Mouse (Mus musculus) stomach, postnatal 0 days (tissue): ENCODE data around the gene Slc38a3. TPM values are rescaled to one million over a fixed set of nuclear protein-coding genes. Genes with fewer than 3 reads are reported as not detected.
A peak's percentile ranks its signal among the peaks of the same experiment; 100 is the strongest.

Experiments used
- ATAC-seq: fragments of 200-750 bp; cut with Nextera tagmentation; 2 replicates; pipeline ENCODE4 v1.8.0; 2017; ENCODE audit not compliant: low FRiP score, low TSS enrichment
- DNase-seq: peaks from one replicate; pipeline ENCODE4 v3.0.0-alpha.2; 2016; ENCODE audit warnings: low spot score
- H3K27ac ChIP-seq: fragments of 300-500 bp; sonication (generic); replicated peaks from 2 replicates; pipeline ENCODE4 v1.5.1; 2014; ENCODE audit warnings: mild to moderate bottlenecking, control low read depth
- H3K27me3 ChIP-seq: fragments of 300-500 bp; sonication (generic); 2 replicates; pipeline ENCODE4 v1.6.1; 2014; ENCODE audit warnings: low read length; ENCODE audit not compliant: control insufficient read depth, insufficient read depth
- H3K36me3 ChIP-seq: fragments of 300-500 bp; sonication (generic); 2 replicates; pipeline ENCODE4 v1.6.1; 2014; ENCODE audit warnings: low read length, mixed read lengths; ENCODE audit not compliant: control insufficient read depth, insufficient read depth
- H3K4me1 ChIP-seq: fragments of 300-500 bp; sonication (generic); replicated peaks from 2 replicates; pipeline ENCODE4 v1.6.1; 2014; ENCODE audit warnings: antibody characterized with exemption; ENCODE audit not compliant: control insufficient read depth, insufficient read depth
- H3K4me2 ChIP-seq: fragments of 300-500 bp; sonication (generic); replicated peaks from 2 replicates; pipeline ENCODE4 v1.6.1; 2014; ENCODE audit warnings: low read depth, mild to moderate bottlenecking, control low read depth, moderate library complexity
- H3K4me3 ChIP-seq: fragments of 300-500 bp; sonication (generic); 2 replicates; pipeline ENCODE4 v1.5.1; 2014; ENCODE audit warnings: low read depth, low read length, control low read depth
- H3K9ac ChIP-seq: fragments of 300-500 bp; sonication (generic); 2 replicates; pipeline ENCODE4 v1.6.1; 2014; ENCODE audit warnings: mild to moderate bottlenecking, low read length, control low read depth, mixed read lengths
- H3K9me3 ChIP-seq: fragments of 300-500 bp; sonication (generic); 2 replicates; pipeline ENCODE4 v1.6.1; 2016; ENCODE audit warnings: low read length; ENCODE audit not compliant: control insufficient read depth
- CTCF ChIP-seq: IDR thresholded peaks from 2 replicates; pipeline ENCODE4 v1.5.1; 2016; ENCODE audit warnings: antibody characterized with exemption, low read depth, mild to moderate bottlenecking, moderate library complexity
- EP300 ChIP-seq: optimal IDR thresholded peaks from 2 replicates; pipeline ENCODE3; 2016; ENCODE audit warnings: antibody characterized with exemption
- WGBS: fragments of 180-500 bp; shearing (Covaris S2); extraction: QIAGEN DNeasy Blood & Tissue Kit; methylation state at CpG from one replicate; pipeline ENCODE4 v1.1.7; 2014; 5-methylcytosine and 5-hydroxymethylcytosine counted together
- polyA plus RNA-seq: library from polyadenylated mRNA; unstranded; fragments of >200 nt; fragmentation: Nextera tagmentation; extraction: Ambion mirVana; gene quantifications from 2 replicates; pipeline ENCODE4 v1.2.1, GENCODE M21; 2015

Slc38a3 gene
- polyA plus RNA-seq, 1 experiment from 2014 or later, result 0.95 TPM

GRCm38 (mm10) chr9:107709096-107709696, 39.9 kb upstream of the Slc38a3 start:
- TF ChIP-seq EP300, result no peak
- no peak for TF ChIP-seq CTCF
- Histone ChIP-seq H3K36me3 (no peaks in the 10 kb centered on the region; the same call in 1 of the 2 replicates), H3K4me1 (peaks cover 16% of the 10 kb centered on the region), H3K9ac (peak overlapping the region; percentile 88), H3K27me3 (no peaks in the 10 kb centered on the region), H3K9me3 (no peaks in the 10 kb centered on the region), H3K4me2 (peak overlapping the region; percentile 96), H3K27ac (peak overlapping the region; percentile 92), H3K4me3 (peak overlapping the region; percentile 77)
- ATAC-seq, result no peak
- peak; percentile 63 for DNase-seq
- WGBS, result under 1% methylated on average over 41 of the region's 55 CpGs

GRCm38 (mm10) chr9:107708439-107709095, 39.2 kb upstream of the Slc38a3 start:
- Histone ChIP-seq H3K9me3 (no peaks in the 10 kb centered on the region), H3K4me3 (peak overlapping the region; percentile 77), H3K36me3 (no peaks in the 10 kb centered on the region; the same call in 1 of the 2 replicates), H3K4me1 (peaks cover 16% of the 10 kb centered on the region), H3K27ac (peak overlapping the region; percentile 92), H3K9ac (peak overlapping the region; percentile 88), H3K4me2 (peak overlapping the region; percentile 96), H3K27me3 (no peaks in the 10 kb centered on the region)
- 0 out of 2 replicates have a peak, but pooled peaks have one; percentile 11 for TF ChIP-seq CTCF
- no peak for TF ChIP-seq EP300
- ATAC-seq (no peak), DNase-seq (no peak)
- 6% methylated on average over 21 of the region's 21 CpGs for WGBS

DNA sequence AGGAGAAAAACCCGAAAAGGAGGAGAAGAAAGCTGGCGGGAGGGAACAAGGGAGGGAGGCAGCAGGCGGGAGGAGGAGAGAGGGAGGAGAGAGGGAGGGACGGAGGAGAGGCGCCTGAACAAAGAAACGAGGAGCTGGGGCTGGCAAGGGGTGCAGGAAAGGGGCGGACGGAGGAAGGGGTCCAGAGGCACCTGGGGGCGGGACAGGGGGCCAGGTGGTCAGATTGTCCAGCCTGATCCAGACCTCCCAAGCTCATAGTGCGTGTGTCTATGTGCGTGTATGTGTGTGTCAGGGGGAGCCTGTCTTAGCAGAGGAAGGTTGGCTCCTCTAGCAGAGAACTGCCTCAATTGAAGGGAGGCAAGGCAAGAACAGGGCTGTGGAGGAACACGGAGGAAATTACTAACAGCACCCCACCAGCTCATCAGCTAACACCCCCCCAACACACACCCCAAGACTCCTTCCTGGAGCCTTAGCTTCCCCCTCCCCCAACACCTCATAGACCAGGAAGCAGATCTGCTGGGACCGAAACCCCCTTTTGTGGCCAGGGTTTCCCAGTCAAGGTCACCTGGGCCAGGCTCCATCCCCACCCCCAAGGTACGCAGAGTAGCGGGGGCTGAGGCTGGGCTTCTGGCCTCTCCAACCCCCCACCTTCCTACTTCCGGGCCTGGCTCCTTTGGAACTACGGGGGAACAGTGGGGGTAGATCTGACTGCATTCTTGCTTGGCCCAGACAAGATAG, 38.5 kb upstream of the Slc38a3 start:
- peak overlapping the region; percentile 96 for H3K4me2 ChIP-seq
- H3K4me3 ChIP-seq, result peak overlapping the region; percentile 77
- no peaks in the 10 kb centered on the region; the same call in 1 of the 2 replicates for H3K36me3 ChIP-seq
- peak overlapping the region; percentile 88 for H3K9ac ChIP-seq
- WGBS, result 2% methylated on average over 17 of the region's 17 CpGs
- ATAC-seq (no peak; the same call in 1 of the 2 replicates), DNase-seq (peak; percentile 68)
- no peaks in the 10 kb centered on the region for H3K9me3 ChIP-seq
- no peak for TF ChIP-seq CTCF
- TF ChIP-seq EP300, result no peak
- H3K27me3 ChIP-seq, result no peaks in the 10 kb centered on the region
- peaks cover 22% of the 10 kb centered on the region for H3K4me1 ChIP-seq
- peak overlapping the region; percentile 92 for H3K27ac ChIP-seq

- peak overlapping the region; percentile 88 for H3K9ac ChIP-seq
- peak overlapping the region; percentile 96 for H3K4me2 ChIP-seq
- H3K27ac ChIP-seq, result peak overlapping the region; percentile 92
- peaks cover 26% of the 10 kb centered on the region for H3K4me1 ChIP-seq
- peak overlapping the region; percentile 77 for H3K4me3 ChIP-seq
- TF ChIP-seq EP300 (no peak), CTCF (no peak)
- H3K9me3 ChIP-seq, result no peaks in the 10 kb centered on the region
- peak; percentile 61 for DNase-seq
- H3K36me3 ChIP-seq, result no peaks in the 10 kb centered on the region; the same call in 1 of the 2 replicates
- WGBS, result 11% methylated on average over 14 of the region's 14 CpGs
- ATAC-seq, result no peak
- no peaks in the 10 kb centered on the region for H3K27me3 ChIP-seq
Measured at GRCm38 (mm10) chr9:107706781-107707211, 37.5 kb upstream of the Slc38a3 start.

GRCm38 (mm10) chr9:107703337-107704122, 34.2 kb upstream of the Slc38a3 start:
- H3K4me2 ChIP-seq, result peak overlapping the region; percentile 31; the same call in 1 of the 2 replicates
- H3K4me1 ChIP-seq, result peaks cover 50% of the 10 kb centered on the region
- peak; percentile 88 for DNase-seq
- no peaks in the 10 kb centered on the region for H3K9me3 ChIP-seq
- peak overlapping the region; percentile 82 for H3K27ac ChIP-seq
- no peaks in the 10 kb centered on the region; the same call in 1 of the 2 replicates for H3K36me3 ChIP-seq
- no peaks in the 10 kb centered on the region for H3K27me3 ChIP-seq
- WGBS, result 35% methylated on average over 14 of the region's 14 CpGs
- no peak for TF ChIP-seq CTCF
- TF ChIP-seq EP300, result no peak
- ATAC-seq, result peak; percentile 58
- no peak overlapping the region for H3K4me3 ChIP-seq
- no peak overlapping the region for H3K9ac ChIP-seq
